Mouse (Mus musculus): Measurements from ENCODE around the gene Pygb.

GRCm38 (mm10) chr2:150841109-150841508 lies 54.6 kb downstream of the Pygb start:
- no peak for TF ChIP-seq CTCF (IDR thresholded peaks at IDR 0.05; ENCODE audit: extremely low read depth, insufficient read depth, insufficient read length, insufficient replicate concordance)
- no peak for TF ChIP-seq POLR2A (IDR thresholded peaks at IDR 0.05; ENCODE audit: low read depth, low read length)
